Mouse (Mus musculus): ENCODE data around the gene Serp2.

DNA sequence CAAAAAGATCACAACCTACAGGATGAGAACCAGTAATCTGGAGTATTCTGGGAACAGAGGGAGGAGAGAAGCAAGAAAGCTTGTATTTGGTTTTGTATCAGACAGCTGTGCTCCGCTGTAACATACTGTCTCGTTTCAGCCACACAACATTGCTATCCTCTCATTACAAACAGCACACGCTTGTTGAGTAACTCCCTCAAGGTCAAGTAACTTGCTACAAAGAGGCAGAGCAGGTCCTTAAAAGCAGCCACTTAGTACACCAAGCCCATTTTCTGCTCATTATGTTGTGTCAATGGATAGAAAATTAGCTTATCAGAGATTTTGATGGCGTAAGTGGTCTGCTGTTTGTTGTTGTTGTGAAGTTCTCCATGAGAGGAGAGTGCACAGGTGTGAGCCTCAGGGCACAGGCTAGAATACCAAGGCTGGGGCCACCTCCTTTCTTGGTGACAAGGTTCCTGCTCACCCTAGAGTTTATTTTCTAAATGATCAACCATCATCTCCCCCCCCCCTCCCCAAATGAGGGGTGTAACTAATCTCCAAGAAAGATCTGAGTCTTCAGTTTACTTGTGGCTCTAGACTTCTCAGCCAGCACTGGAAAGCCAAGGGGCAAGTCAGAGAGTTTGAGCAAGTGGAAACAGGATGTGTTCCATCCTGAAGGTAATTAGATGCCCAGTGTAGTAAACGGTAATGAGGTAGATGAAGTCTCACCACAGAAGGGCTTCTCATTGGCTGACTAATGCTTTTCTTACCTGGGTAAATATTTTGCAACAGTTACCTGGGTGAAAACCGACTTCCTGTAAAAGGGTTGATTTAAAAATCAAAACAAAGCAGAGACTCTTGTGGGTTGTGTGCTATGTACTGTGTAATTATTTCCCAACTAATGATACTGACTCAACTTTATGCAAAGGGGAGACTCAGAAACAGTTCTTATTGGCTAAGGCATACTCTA, 25.6 kb upstream of the Serp2 start:
- no peak for TF ChIP-seq CTCF (IDR thresholded peaks at IDR 0.05; ENCODE audit: low read depth, low read length)
- TF ChIP-seq EP300 (IDR thresholded peaks at IDR 0.05; ENCODE audit: insufficient read depth, low read depth, low read length) = no peak
